Mouse (Mus musculus) urinary bladder, adult 2 months (tissue): ENCODE data around the gene Ppp1cc. TPM values are rescaled to one million over a fixed set of nuclear protein-coding genes. Genes with fewer than 3 reads are reported as not detected.
"Not testable (repeated sequence)": the region's sequence is repeated elsewhere in the genome, so short reads cannot be mapped to it uniquely, and the experiment has no call there.

Experiments used
- DNase-seq: peaks from one replicate; pipeline ENCODE4 v3.0.0; 2022; ENCODE audit warnings: low spot score
- polyA plus RNA-seq: library from polyadenylated mRNA; depleted of rRNA; stranded (reverse); fragments of >200 nt; gene quantifications from 2 replicates; pipeline ENCODE4 v1.2.3, GENCODE M21; 2012

Gene Ppp1cc
- polyA plus RNA-seq, 1 experiment, result 172 TPM

- no peak for DNase-seq
These were observed 21.3 kb upstream of the Ppp1cc start for GRCm38 (mm10) chr5:122136508-122137408.

GRCm38 (mm10) chr5:122138856-122139255, 19.2 kb upstream of the Ppp1cc start:
- no peak for DNase-seq

- DNase-seq, result not testable (repeated sequence)
These were observed 18.3 kb upstream of the Ppp1cc start for GRCm38 (mm10) chr5:122139771-122140170.

GRCm38 (mm10) chr5:122140723-122141122, 17.4 kb upstream of the Ppp1cc start, which contains the start of gene Ccdc63:
Ccdc63 (minus strand) TSS chr5:122140823.
- no peak for DNase-seq

GRCm38 (mm10) chr5:122142230-122142992, 15.7 kb upstream of the Ppp1cc start:
- no peak for DNase-seq

- DNase-seq, result no peak
These were observed 14.5 kb upstream of the Ppp1cc start for GRCm38 (mm10) chr5:122143543-122143942.

- DNase-seq, result no peak
These were observed 13.3 kb upstream of the Ppp1cc start for GRCm38 (mm10) chr5:122144825-122145224.

- DNase-seq, result peak; percentile 43
These were observed 12.6 kb upstream of the Ppp1cc start for GRCm38 (mm10) chr5:122145381-122146055.

DNA sequence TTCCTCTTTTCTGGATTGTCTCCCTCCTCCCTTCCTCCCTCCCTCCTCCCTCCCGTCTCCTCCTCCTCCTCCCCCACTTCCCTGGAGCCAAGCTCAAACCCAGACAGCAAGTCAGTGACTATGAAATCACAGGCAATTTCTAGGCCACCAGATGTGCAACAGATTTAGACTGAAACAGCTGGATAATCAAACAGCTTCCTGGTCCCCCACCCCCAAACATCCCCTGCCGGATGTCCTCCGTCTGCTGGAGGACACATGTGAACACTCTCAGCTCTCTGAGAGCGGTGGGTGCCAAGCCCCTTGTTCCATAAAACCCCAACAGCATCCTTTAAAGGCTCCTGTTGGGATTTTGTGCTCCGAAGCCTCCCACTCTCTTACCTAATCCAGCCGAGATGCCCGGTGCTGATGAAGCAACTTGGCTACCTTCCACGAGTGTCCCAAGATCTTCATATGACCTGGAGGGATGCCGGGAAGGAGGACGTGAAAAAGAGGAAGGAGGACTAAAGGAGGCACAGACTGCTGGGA, 12.0 kb upstream of the Ppp1cc start:
- DNase-seq, result no peak

DNA sequence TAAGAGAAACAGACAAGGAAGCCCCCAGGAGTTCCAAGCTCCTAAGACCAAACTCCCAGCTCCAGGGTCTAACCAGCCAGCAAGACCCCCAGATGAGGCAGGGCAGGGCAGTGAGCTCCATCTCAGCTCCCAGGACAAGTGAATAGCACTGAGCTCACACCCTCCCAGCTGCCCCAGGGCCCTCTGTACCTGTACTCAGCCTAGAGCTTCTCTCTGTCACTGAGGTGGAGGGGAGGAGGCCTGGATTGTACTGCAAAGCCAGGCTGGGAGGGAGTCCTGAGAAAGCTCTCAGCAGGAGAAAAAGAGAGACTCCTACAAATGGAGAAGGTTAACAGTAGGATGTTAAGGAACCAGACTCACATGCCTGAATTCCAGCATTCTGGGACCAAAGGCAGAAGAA, 11.5 kb upstream of the Ppp1cc start:
- no peak for DNase-seq

DNA sequence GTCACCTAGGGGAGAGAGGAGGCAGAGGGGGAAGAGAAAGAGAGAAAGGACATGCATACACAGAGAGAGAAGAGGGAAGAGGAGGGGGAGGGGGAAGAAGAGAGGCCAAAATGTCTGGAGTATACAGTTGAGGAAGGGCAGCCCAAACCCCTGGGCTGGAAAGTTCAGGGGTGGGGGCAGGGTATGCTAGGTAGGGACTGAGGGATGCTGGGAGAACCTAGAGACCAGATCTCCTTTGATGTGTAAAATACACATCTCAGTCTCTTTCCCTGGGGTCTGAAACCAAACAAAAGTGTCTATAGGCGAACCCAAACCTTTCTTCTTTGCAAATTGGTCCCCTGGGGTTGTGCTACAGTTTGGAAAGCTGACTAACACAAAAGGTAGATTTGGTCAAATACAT, 10.0 kb upstream of the Ppp1cc start:
- no peak for DNase-seq

- no peak for DNase-seq
These were observed 8.8 kb upstream of the Ppp1cc start for GRCm38 (mm10) chr5:122149259-122149658.

DNA sequence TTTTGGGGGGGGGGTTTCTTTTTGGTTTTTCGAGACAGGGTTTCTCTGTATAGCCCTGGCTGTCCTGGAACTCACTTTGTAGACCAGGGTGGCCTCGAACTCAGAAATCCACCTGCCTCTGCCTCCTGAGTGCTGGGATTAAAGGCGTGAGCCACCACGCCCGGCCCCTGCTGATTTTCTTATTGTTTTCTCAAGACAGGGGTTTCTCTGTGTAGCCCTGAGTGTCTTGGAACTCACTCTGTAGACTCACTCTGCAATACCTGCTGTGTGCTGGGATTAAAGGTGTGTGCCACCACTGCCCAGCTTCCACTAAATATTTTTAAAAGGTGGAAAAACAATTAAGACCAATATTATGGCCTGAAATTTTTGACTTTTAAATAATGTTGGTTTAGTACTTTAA, 5.6 kb upstream of the Ppp1cc start:
- not testable (repeated sequence) for DNase-seq

DNA sequence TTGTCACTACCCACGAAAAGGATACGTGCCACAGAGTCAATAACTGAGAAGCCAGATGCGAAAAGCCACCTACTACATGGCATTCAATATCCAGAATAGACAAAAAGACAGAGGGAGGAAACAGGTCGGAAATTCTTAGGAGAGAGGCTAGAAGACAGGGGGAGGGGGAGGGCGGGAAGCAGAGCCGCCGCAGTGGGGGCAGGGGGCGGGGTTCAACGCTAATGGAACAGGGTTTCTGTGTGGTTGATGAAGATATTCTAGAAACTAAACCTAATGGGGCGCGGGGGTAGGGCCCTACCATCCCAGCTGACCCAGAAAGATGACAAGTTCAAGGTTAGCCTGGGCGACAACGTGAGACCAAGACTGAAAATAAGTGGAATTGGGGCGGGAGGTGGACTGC, 4.1 kb upstream of the Ppp1cc start:
- DNase-seq, result no peak

- DNase-seq, result no peak
These were observed 3.3 kb upstream of the Ppp1cc start for GRCm38 (mm10) chr5:122154782-122155181.

DNA sequence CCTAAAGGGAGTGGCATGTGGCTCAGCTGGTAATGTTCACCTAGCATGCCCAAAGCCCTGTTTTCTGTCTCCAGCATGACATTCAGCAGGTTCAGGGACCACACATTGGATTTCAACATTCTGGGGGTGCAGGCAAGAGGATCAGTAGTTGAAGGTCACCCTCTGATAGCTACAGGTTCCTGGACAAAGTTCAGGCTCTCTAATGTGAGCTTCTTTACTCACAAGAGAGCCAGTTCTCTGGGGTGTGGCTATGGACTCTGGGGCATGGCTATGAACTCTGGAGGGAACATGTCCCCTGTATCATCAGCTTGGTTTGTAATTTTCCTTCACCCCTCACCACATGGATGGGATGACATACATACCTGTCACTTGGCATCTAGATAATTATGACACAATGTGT, 2.5 kb upstream of the Ppp1cc start:
- DNase-seq, result no peak

- DNase-seq, result no peak
These were observed 1.6 kb upstream of the Ppp1cc start for GRCm38 (mm10) chr5:122156486-122156885.

- no peak for DNase-seq
These were observed 758 bp downstream of the Ppp1cc start for GRCm38 (mm10) chr5:122158557-122159515.

- DNase-seq, result no peak
These were observed 5.1 kb downstream of the Ppp1cc start for GRCm38 (mm10) chr5:122163194-122163593.

DNA sequence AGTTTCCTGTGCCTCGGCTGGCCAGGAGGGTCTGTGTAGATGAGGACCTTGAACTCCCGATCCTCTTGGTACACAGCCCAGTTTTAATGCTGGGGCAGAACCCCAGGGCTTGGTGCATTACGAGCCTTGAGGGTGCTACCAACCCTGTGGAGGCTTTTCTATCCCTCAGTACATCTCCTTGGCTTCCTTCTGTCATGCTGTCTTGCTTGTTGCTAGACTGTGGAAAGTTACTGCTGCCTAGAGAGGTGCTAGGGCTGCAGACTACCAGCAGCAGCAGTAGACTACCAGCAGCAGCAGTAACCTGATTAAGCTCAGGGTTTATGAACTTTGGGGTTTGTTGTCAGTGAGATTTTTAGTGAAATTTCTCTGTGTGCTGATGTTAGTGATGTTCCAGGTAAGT, 5.9 kb downstream of the Ppp1cc start:
- no peak for DNase-seq
